Mouse (Mus musculus): ENCODE data around the gene Agbl5.
A peak's percentile ranks its signal among the peaks of the same experiment; 100 is the strongest.

The Agbl5 gene

GRCm38 (mm10) chr5:30923119-30923518 is 34.6 kb downstream of the Agbl5 start:
- TF ChIP-seq GATA4 (IDR thresholded peaks at IDR 0.05; ENCODE audit: insufficient replicate concordance, low read length), result no peak

- TF ChIP-seq GATA4 (IDR thresholded peaks at IDR 0.05; ENCODE audit: insufficient replicate concordance, low read length), result no peak
These were observed 36.1 kb downstream of the Agbl5 start for GRCm38 (mm10) chr5:30924614-30925013.

DNA sequence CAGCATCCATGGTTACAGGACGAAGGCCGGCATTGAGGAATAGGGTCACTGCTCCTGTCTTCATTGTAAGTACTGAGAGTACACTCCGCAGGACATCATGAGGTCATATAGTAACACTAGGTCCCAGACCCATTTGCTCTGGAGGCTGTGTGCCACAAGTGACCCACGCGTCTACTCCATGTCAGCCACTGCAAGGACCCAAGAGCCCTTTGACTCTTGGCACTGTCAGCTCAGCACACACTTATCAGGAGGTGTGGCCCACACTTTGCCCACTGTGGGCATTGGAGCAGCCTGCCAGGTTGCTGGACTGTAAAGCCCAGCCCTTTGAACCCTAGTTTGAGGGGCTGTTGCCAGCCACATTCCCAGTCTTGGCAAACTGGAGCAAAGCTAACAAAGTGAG is 36.7 kb downstream of the Agbl5 start:
- TF ChIP-seq GATA4 (IDR thresholded peaks at IDR 0.05; ENCODE audit: insufficient replicate concordance, low read length), result peak; percentile 63; the same call in 1 of the 2 replicates

- no peak for TF ChIP-seq GATA4 (IDR thresholded peaks at IDR 0.05; ENCODE audit: insufficient replicate concordance, low read length)
These were observed 37.6 kb downstream of the Agbl5 start for GRCm38 (mm10) chr5:30926073-30926472.

GRCm38 (mm10) chr5:30927945-30928529 is 39.5 kb downstream of the Agbl5 start:
- TF ChIP-seq GATA4 (IDR thresholded peaks at IDR 0.05; ENCODE audit: insufficient replicate concordance, low read length), result no peak

DNA sequence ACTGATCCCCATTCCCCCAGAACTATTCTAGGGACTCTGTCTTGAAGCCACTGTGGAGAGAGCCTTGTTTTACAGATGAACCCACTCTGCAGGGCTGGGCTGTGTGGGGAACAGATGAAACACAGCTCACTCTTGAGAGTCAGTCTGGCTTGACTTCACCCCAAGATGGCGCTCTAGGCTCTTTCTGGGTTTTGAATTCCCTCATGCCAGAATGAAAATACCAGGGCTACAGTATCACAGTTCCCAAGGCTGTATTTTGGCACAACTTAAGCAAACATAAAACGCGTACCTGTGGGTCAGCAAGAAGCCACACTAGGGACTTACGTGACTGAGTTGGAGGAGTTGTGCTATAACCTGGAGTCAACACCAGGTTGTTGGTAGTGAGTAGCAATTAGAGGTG is 41.6 kb downstream of the Agbl5 start:
- TF ChIP-seq GATA4 (IDR thresholded peaks at IDR 0.05; ENCODE audit: insufficient replicate concordance, low read length), result no peak

DNA sequence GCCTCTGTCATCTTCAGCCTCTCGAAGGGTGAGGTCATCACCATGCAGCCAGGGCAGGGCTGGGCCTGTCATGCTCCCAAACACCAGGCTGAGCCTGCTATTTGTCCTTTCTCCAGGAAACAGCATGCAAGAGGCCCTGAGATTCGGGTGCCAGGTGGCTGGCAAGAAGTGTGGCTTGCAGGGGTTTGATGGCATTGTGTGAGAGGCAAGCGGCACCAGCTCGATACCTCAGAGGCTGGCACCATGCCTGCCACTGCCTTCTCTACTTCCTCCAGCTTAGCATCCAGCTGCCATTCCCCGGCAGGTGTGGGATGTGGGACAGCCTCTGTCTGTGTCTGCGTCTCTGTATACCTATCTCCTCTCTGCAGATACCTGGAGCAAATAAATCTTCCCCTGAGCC is 42.4 kb downstream of the Agbl5 start:
- TF ChIP-seq GATA4 (IDR thresholded peaks at IDR 0.05; ENCODE audit: insufficient replicate concordance, low read length), result no peak

GRCm38 (mm10) chr5:30931378-30931777 is 42.9 kb downstream of the Agbl5 start:
- no peak for TF ChIP-seq GATA4 (IDR thresholded peaks at IDR 0.05; ENCODE audit: insufficient replicate concordance, low read length)

- TF ChIP-seq GATA4 (IDR thresholded peaks at IDR 0.05; ENCODE audit: insufficient replicate concordance, low read length), result no peak
These were observed 45.2 kb downstream of the Agbl5 start for GRCm38 (mm10) chr5:30933705-30934104.

- TF ChIP-seq GATA4 (IDR thresholded peaks at IDR 0.05; ENCODE audit: insufficient replicate concordance, low read length), result no peak
These were observed 46.4 kb downstream of the Agbl5 start for GRCm38 (mm10) chr5:30934725-30935461.

DNA sequence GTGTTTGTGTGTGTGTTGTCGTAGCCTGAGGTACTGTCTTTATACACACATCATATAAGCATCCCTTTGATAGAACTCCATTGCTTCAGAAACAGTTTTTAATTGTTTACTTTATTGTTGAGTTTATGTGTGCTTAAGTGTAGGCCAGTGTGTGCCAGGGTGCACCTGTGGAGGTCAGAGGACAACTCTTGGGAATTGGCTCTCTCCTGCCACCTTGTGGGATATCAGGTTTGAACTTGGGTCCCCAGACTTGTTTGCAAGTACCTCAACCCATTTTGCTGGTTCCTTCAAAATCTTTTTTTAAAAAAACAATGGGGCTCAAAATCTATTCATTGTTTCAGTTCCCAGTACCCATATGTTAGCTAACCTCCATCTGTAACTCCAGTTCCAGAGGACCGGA is 54.5 kb downstream of the Agbl5 start:
- TF ChIP-seq GATA4 (IDR thresholded peaks at IDR 0.05; ENCODE audit: insufficient replicate concordance, low read length), result no peak

- no peak for TF ChIP-seq GATA4 (IDR thresholded peaks at IDR 0.05; ENCODE audit: insufficient replicate concordance, low read length)
These were observed 55.9 kb downstream of the Agbl5 start for GRCm38 (mm10) chr5:30944344-30944743.

DNA sequence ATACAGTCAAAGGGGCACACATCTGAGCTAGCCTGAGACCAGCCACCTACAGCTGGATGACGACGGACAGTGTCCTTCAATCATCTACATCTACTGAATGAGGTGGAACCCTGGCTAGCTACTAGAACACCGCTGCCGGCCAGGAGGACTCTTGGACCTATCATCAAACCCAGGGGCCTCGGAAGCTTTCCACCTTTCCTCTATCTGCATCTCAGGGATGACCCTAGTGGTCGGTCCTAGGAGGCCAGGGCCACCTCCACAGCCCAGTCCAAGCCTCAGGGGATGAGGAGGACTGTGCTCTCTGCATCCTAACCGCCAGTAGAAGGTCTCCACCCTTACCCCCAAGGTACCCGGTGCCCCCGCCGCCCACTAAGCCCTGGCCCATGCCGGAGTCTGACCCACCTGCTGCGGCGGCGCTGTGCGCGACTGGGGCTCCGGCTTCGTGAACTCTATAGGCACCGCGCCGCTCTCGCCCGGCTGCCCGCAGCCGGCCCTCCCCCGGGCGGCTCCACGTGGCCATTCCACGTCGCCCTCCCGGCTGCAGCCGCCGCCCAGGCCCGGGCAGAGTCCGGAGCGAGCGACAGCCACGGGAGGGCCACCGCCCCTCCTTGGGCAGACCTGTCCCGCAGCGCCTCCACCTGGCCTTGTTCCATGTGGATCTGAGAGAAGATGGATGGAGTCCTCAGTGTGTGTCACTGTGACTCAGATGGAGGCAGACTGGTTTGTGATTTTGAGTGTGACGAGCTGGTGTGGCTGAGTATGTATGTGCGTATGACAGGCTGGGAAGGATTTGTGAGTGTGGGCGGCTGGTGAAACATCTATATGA is 56.7 kb downstream of the Agbl5 start, which contains the start of gene Cgref1:
Gene Cgref1, minus strand, starts transcription at position 636 of the 826 bp plus-strand sequence.
- no peak for TF ChIP-seq GATA4 (IDR thresholded peaks at IDR 0.05; ENCODE audit: insufficient replicate concordance, low read length)

- no peak for TF ChIP-seq GATA4 (IDR thresholded peaks at IDR 0.05; ENCODE audit: insufficient replicate concordance, low read length)
These were observed 60.1 kb downstream of the Agbl5 start for GRCm38 (mm10) chr5:30948620-30949019.

GRCm38 (mm10) chr5:30949654-30950326 is 61.3 kb downstream of the Agbl5 start:
- 0 out of 2 replicates have a peak, but pooled peaks have one; percentile 14 for TF ChIP-seq GATA4 (IDR thresholded peaks at IDR 0.05; ENCODE audit: insufficient replicate concordance, low read length)
